In the genomic region with DNA sequence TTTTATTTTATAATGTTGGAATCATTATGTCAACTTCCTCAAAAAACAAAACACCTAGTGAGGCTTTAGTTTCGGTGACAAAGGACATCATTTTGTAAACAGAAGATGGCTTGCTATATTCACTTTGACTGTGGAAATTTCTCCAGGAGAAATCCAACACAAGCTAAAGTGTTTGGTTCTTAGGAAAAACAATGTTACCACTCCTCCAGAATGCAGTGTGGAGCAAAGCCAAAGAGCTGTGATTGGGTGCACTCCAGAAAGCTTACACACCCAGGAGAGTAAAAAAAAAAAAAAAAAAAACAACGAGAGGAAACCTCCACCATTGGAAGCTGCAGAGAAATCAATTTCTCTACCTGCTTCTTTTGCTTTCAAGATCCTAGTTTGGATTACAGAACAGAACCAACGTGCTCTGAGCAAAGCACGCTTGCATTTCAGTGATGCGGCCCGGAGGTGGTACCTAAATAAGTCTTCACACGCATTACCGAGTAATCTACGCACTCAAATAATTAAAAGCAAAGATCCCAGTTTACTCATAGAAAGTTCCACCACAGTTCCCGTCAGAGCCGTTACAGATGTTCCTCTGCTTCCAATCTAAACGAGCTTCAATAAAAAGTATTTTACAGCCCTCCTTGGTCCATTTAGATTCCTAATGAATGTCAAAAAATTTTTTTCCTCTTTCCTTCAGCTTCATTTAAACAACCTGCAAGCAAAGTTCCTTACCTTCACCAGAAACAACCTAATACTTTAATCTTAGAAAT, we compare ENCODE assay signal across 24 mouse cellular contexts.
DNase-seq lines count a peak whose midpoint lies in the region; ATAC-seq lines count a peak whose summit lies in the region.
"Had no signal": no experiment of that assay in that cellular context is flagged by ENCODE, and none has a peak within 500 bp of the region (broad histone marks: within the 10 kb centered on the region; RNA-seq: fewer than 3 reads in every experiment).

No protein-coding gene starts in this region.

- H3K9ac ChIP-seq in limb, embryonic 15.5 days, result no peak overlapping the region
- H3K9ac ChIP-seq in kidney, embryonic 16.5 days (replicated peaks; ENCODE audit: low read length), result no peak overlapping the region
- H3K9ac ChIP-seq: embryonic facial prominence, embryonic 12.5 days; embryonic facial prominence, embryonic 15.5 days; forebrain, embryonic 15.5 days; heart, embryonic 13.5 days; hindbrain, embryonic 12.5 days; hindbrain, embryonic 15.5 days had no signal

- H3K36me3 ChIP-seq in limb, embryonic 15.5 days, result no peaks in the 10 kb centered on the region
- no peaks in the 10 kb centered on the region for H3K36me3 ChIP-seq in kidney, embryonic 16.5 days (ENCODE audit: insufficient read depth, low read length)
- H3K36me3 ChIP-seq: embryonic facial prominence, embryonic 12.5 days; embryonic facial prominence, embryonic 15.5 days; forebrain, embryonic 15.5 days; heart, embryonic 10.5 days; heart, embryonic 13.5 days; hindbrain, embryonic 12.5 days; hindbrain, embryonic 15.5 days had no signal

- H3K27me3 ChIP-seq in limb, embryonic 15.5 days, result 0 out of 2 replicates have a peak, but pooled peaks cover 3% of the 10 kb centered on the region
- H3K27me3 ChIP-seq in kidney, embryonic 16.5 days (ENCODE audit: insufficient read depth, low read length), result no peaks in the 10 kb centered on the region
- H3K27me3 ChIP-seq: embryonic facial prominence, embryonic 12.5 days; embryonic facial prominence, embryonic 15.5 days; forebrain, embryonic 15.5 days; heart, embryonic 13.5 days; hindbrain, embryonic 12.5 days; hindbrain, embryonic 15.5 days had no signal

- H3K4me3 ChIP-seq in limb, embryonic 15.5 days, result peak overlapping the region; percentile 9; the same call in 1 of the 2 replicates
- H3K4me3 ChIP-seq in kidney, embryonic 16.5 days (ENCODE audit: low read length), result no peak overlapping the region
- H3K4me3 ChIP-seq: embryonic facial prominence, embryonic 12.5 days; embryonic facial prominence, embryonic 15.5 days; forebrain, embryonic 15.5 days; heart, adult 2 months; heart, embryonic 10.5 days; heart, embryonic 13.5 days; hindbrain, embryonic 12.5 days; hindbrain, embryonic 15.5 days had no signal

- peak; percentile 57 for ATAC-seq in frontal cortex, adult (ENCODE audit: low TSS enrichment)
- no peak for ATAC-seq in limb, embryonic 15.5 days (ENCODE audit: insufficient number of reproducible peaks, low FRiP score, low TSS enrichment, low read depth)
- no peak for ATAC-seq in kidney, embryonic 16.5 days (ENCODE audit: low FRiP score, low TSS enrichment)
- ATAC-seq: CD4-positive, CD25-positive, alpha-beta regulatory T cell, adult 4 months; forebrain, embryonic 15.5 days; intestine, postnatal 0 days had no signal

- no peaks in the 10 kb centered on the region for H3K4me1 ChIP-seq in limb, embryonic 15.5 days
- no peaks in the 10 kb centered on the region for H3K4me1 ChIP-seq in kidney, embryonic 16.5 days (ENCODE audit: insufficient read depth, low read length)
- H3K4me1 ChIP-seq: embryonic facial prominence, embryonic 12.5 days; embryonic facial prominence, embryonic 15.5 days; heart, embryonic 10.5 days; heart, embryonic 13.5 days; hindbrain, embryonic 12.5 days had no signal

- H3K27ac ChIP-seq in limb, embryonic 15.5 days, result no peak overlapping the region
- H3K27ac ChIP-seq in kidney, embryonic 16.5 days (ENCODE audit: low read length), result no peak overlapping the region
- H3K27ac ChIP-seq: embryonic facial prominence, embryonic 12.5 days; embryonic facial prominence, embryonic 15.5 days; heart, adult 2 months; heart, embryonic 10.5 days; heart, embryonic 13.5 days; hindbrain, embryonic 12.5 days; hindbrain, embryonic 15.5 days had no signal

- no peaks in the 10 kb centered on the region for H3K9me3 ChIP-seq in limb, embryonic 15.5 days
- no peaks in the 10 kb centered on the region for H3K9me3 ChIP-seq in kidney, embryonic 16.5 days (ENCODE audit: low read length)
- H3K9me3 ChIP-seq: embryonic facial prominence, embryonic 12.5 days; embryonic facial prominence, embryonic 15.5 days; forebrain, embryonic 15.5 days; heart, embryonic 10.5 days; heart, embryonic 13.5 days; hindbrain, embryonic 12.5 days; hindbrain, embryonic 15.5 days had no signal

- H3K4me2 ChIP-seq in limb, embryonic 15.5 days, result 0 out of 2 replicates have a peak overlapping the region, but pooled peaks have one; percentile 20
- H3K4me2 ChIP-seq in kidney, embryonic 16.5 days (replicated peaks; ENCODE audit: low read depth, low read length), result no peak overlapping the region
- H3K4me2 ChIP-seq: embryonic facial prominence, embryonic 12.5 days; embryonic facial prominence, embryonic 15.5 days; forebrain, embryonic 15.5 days; heart, embryonic 13.5 days; hindbrain, embryonic 12.5 days; hindbrain, embryonic 15.5 days had no signal

- 40% methylated on average over 12 of the region's 12 CpGs for WGBS in limb, embryonic 15.5 days
- WGBS in kidney, embryonic 16.5 days, result 72% methylated on average over 12 of the region's 12 CpGs

- DNase-seq in frontal cortex, postnatal 25 days (ENCODE audit: low spot score in 2 of 2), result no peak
- peak; percentile 38 for DNase-seq in brain, adult 2 months (ENCODE audit: low read depth, low spot score)
- peak; percentile 14 for DNase-seq in forelimb bud, embryonic 11.5 days (ENCODE audit: low read depth, low spot score)
- DNase-seq in embryo, embryonic 11 days, result no peak
- DNase-seq: adrenal gland, adult 8-10 months; adrenal gland, postnatal 25 days; cerebellum, adult 11 months; cerebellum, adult 2 months; cerebellum, postnatal 14 days; gastrocnemius, postnatal 10 days; gastrocnemius, postnatal 36 days; heart, adult 2 months had no signal

Comparison
In these comparisons a context has a peak if more than half of its experiments do, and no peak if none do; other contexts are left out.
1. DNase-seq: peak in brain, adult 2 months (single experiment) and forelimb bud, embryonic 11.5 days (single experiment); none in frontal cortex, postnatal 25 days (0 of 2) and embryo, embryonic 11 days (single experiment).